Mouse (Mus musculus): ENCODE results near the gene Msh4. TPM values are rescaled to one million over a fixed set of nuclear protein-coding genes. Genes with fewer than 3 reads are reported as not detected.

The Msh4 gene
- polyA plus RNA-seq, 1 experiment from 2014 or later, result 0.35 TPM

DNA sequence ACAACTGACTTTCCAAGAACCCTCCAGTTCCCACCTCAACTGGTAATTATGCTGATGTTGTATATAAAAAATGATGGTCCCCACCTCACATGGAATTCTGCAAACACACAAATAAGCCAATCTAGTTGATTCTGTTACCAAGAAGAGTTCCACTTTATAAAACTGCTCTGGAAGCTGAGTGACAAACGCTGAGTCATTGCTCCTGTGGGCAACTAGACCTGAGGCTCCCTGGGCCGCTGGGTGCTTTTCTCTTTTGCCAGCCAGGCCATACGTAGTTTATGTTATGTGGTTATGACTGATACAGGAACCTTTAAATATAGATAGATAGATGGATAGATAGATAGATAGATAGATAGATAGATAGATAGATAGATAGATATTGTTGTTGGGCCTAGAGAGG is 87.2 kb downstream of the Msh4 start:
- Histone ChIP-seq H3K4me2 (replicated peaks; ENCODE audit: low read depth, low read length) (no peak overlapping the region), H3K9ac (ENCODE audit: low read depth, low read length) (no peak overlapping the region), H3K36me3 (ENCODE audit: control insufficient read depth, insufficient read depth, low read length) (no peaks in the 10 kb centered on the region), H3K4me3 (ENCODE audit: low read length) (no peak overlapping the region), H3K27me3 (ENCODE audit: control insufficient read depth, insufficient read depth, low read length) (no peaks in the 10 kb centered on the region), H3K4me1 (ENCODE audit: control insufficient read depth, insufficient read depth, low read length) (no peaks in the 10 kb centered on the region), H3K9me3 (ENCODE audit: control insufficient read depth, low read length) (no peaks in the 10 kb centered on the region), H3K27ac (ENCODE audit: low read depth, low read length) (no peak overlapping the region)
- no peak for ATAC-seq (ENCODE audit: low FRiP score, low TSS enrichment)
- 91% methylated on average over 3 of the region's 3 CpGs for WGBS

DNA sequence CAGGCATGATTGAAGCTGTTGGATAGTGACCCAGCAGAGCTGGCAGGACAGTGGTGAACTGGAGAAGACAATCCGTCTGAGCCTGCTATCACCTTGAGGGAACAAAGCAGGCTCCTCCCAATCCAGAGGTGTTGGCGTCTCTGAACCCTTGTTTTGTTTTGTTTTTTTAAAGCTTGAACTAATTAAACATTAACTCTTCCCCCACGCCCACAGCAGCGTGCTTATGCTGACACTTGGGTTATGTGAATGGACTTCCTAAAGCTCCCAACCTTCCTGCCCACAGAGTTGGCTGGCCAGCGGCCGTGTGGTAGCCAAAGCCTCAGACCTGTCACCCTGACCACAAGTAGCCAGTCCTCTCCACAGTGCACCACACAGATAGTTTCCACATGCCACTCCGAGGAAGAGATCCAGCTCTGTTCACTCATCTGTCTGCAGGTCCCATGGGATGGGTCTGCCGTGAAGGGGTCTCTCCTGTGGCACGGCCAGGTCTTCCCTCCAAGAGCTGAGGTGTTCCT is 88.5 kb downstream of the Msh4 start:
- 73% methylated on average over 9 of the region's 9 CpGs for WGBS
- no peak overlapping the region for H3K27ac ChIP-seq (ENCODE audit: low read depth, low read length)
- no peaks in the 10 kb centered on the region for H3K9me3 ChIP-seq (ENCODE audit: control insufficient read depth, low read length)
- no peak overlapping the region for H3K9ac ChIP-seq (ENCODE audit: low read depth, low read length)
- no peak for ATAC-seq (ENCODE audit: low FRiP score, low TSS enrichment)
- no peaks in the 10 kb centered on the region for H3K36me3 ChIP-seq (ENCODE audit: control insufficient read depth, insufficient read depth, low read length)
- H3K4me1 ChIP-seq (ENCODE audit: control insufficient read depth, insufficient read depth, low read length), result no peaks in the 10 kb centered on the region
- no peak overlapping the region for H3K4me3 ChIP-seq (ENCODE audit: low read length)
- H3K27me3 ChIP-seq (ENCODE audit: control insufficient read depth, insufficient read depth, low read length), result no peaks in the 10 kb centered on the region
- no peak overlapping the region for H3K4me2 ChIP-seq (replicated peaks; ENCODE audit: low read depth, low read length)

GRCm38 (mm10) chr3:153814026-153814425 is 91.9 kb downstream of the Msh4 start:
- Histone ChIP-seq H3K4me3 (ENCODE audit: low read length) (no peak overlapping the region), H3K9ac (ENCODE audit: low read depth, low read length) (no peak overlapping the region), H3K27me3 (ENCODE audit: control insufficient read depth, insufficient read depth, low read length) (no peaks in the 10 kb centered on the region), H3K4me1 (ENCODE audit: control insufficient read depth, insufficient read depth, low read length) (no peaks in the 10 kb centered on the region; the same call in 1 of the 2 replicates), H3K27ac (ENCODE audit: low read depth, low read length) (no peak overlapping the region), H3K9me3 (ENCODE audit: control insufficient read depth, low read length) (no peaks in the 10 kb centered on the region), H3K4me2 (replicated peaks; ENCODE audit: low read depth, low read length) (no peak overlapping the region), H3K36me3 (ENCODE audit: control insufficient read depth, insufficient read depth, low read length) (no peaks in the 10 kb centered on the region)
- no peak for ATAC-seq (ENCODE audit: low FRiP score, low TSS enrichment)
- WGBS, result 88% methylated on average over 8 of the region's 8 CpGs

- H3K4me1 ChIP-seq (ENCODE audit: control insufficient read depth, insufficient read depth, low read length), result peaks cover 10% of the 10 kb centered on the region; the same call in 1 of the 2 replicates
- H3K9me3 ChIP-seq (ENCODE audit: control insufficient read depth, low read length), result no peaks in the 10 kb centered on the region
- no peak overlapping the region for H3K9ac ChIP-seq (ENCODE audit: low read depth, low read length)
- no peak overlapping the region for H3K4me2 ChIP-seq (replicated peaks; ENCODE audit: low read depth, low read length)
- no peak overlapping the region for H3K4me3 ChIP-seq (ENCODE audit: low read length)
- H3K36me3 ChIP-seq (ENCODE audit: control insufficient read depth, insufficient read depth, low read length), result no peaks in the 10 kb centered on the region
- WGBS, result 43% methylated on average over 13 of the region's 13 CpGs
- no peaks in the 10 kb centered on the region for H3K27me3 ChIP-seq (ENCODE audit: control insufficient read depth, insufficient read depth, low read length)
- H3K27ac ChIP-seq (ENCODE audit: low read depth, low read length), result no peak overlapping the region
- no peak for ATAC-seq (ENCODE audit: low FRiP score, low TSS enrichment)
These were observed 97.5 kb downstream of the Msh4 start for GRCm38 (mm10) chr3:153808406-153808805.

- H3K9me3 ChIP-seq (ENCODE audit: control insufficient read depth, low read length), result no peaks in the 10 kb centered on the region
- no peak overlapping the region for H3K4me2 ChIP-seq (replicated peaks; ENCODE audit: low read depth, low read length)
- H3K4me1 ChIP-seq (ENCODE audit: control insufficient read depth, insufficient read depth, low read length), result peaks cover 10% of the 10 kb centered on the region; the same call in 1 of the 2 replicates
- no peak overlapping the region for H3K27ac ChIP-seq (ENCODE audit: low read depth, low read length)
- no peak overlapping the region for H3K9ac ChIP-seq (ENCODE audit: low read depth, low read length)
- no peaks in the 10 kb centered on the region for H3K36me3 ChIP-seq (ENCODE audit: control insufficient read depth, insufficient read depth, low read length)
- ATAC-seq (ENCODE audit: low FRiP score, low TSS enrichment), result no peak
- 92% methylated on average over 9 of the region's 9 CpGs for WGBS
- no peaks in the 10 kb centered on the region for H3K27me3 ChIP-seq (ENCODE audit: control insufficient read depth, insufficient read depth, low read length)
- no peak overlapping the region for H3K4me3 ChIP-seq (ENCODE audit: low read length)
These were observed 98.3 kb downstream of the Msh4 start for GRCm38 (mm10) chr3:153807444-153808149.

Other genes with a start within 250 kb of the Msh4 start
- gene St6galnac3, start 181.0 kb downstream of the Msh4 start, polyA plus RNA-seq (2014; fragmentation: Nextera tagmentation; extraction: Ambion mirVana), result 51.6 and 63.8 TPM in 2 replicates
- gene Asb17, start 61.9 kb downstream of the Msh4 start, polyA plus RNA-seq (2014; fragmentation: Nextera tagmentation; extraction: Ambion mirVana), result not detected in 2 replicates
- 62.5 and 68.2 TPM in 2 replicates for gene Rabggtb, start 6.9 kb upstream of the Msh4 start, polyA plus RNA-seq (2014; fragmentation: Nextera tagmentation; extraction: Ambion mirVana)
- gene Acadm, start 38.5 kb upstream of the Msh4 start, polyA plus RNA-seq (2014; fragmentation: Nextera tagmentation; extraction: Ambion mirVana), result 73.4 and 81.1 TPM in 2 replicates
- gene Slc44a5, start 67.3 kb upstream of the Msh4 start, polyA plus RNA-seq (2014; fragmentation: Nextera tagmentation; extraction: Ambion mirVana), result 0.44 and 0.81 TPM in 2 replicates

All from kidney, embryonic 14.5 days (tissue).